12 mouse cellular contexts compared by ENCODE assay signal in the genomic region with DNA sequence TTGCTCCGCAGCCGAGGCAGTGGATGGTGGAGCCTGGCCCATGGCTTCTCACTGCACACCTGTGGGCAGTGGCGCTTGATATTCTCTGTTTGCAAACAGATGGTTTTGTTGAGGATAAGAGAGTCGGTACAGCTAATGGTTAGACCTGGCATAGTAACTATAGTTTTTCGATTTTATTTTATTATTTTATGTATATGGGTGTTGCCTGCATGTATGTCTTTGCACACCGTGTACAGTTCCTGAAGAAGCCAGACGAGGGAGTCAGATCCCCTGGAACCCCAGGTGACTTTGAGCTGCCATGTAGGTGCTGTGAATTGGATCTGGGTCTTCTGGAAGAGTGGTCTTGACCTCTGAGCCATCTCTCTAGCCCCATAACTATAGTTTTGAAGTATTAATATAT. TPM values are rescaled to one million over a fixed set of nuclear protein-coding genes. Genes with fewer than 3 reads are reported as not detected.
DNase-seq lines count a peak whose midpoint lies in the region; ATAC-seq lines count a peak whose summit lies in the region.
"Had no signal": no experiment of that assay in that cellular context is flagged by ENCODE, and none has a peak within 500 bp of the region (broad histone marks: within the 10 kb centered on the region; RNA-seq: fewer than 3 reads in every experiment).

No protein-coding gene starts in this region.

- no peak overlapping the region for H3K4me2 ChIP-seq in hindbrain, embryonic 11.5 days (replicated peaks; ENCODE audit: low read depth, low read length)
- peak overlapping the region; percentile 30 for H3K4me2 ChIP-seq in embryonic facial prominence, embryonic 13.5 days
- H3K4me2 ChIP-seq in hindbrain, embryonic 12.5 days (replicated peaks), result peak overlapping the region; percentile 42
- H3K4me2 ChIP-seq in midbrain, embryonic 15.5 days, result peak overlapping the region; percentile 40

- WGBS in hindbrain, embryonic 10.5 days, result 86% methylated on average over 7 of the region's 7 CpGs
- 89% methylated on average over 7 of the region's 7 CpGs for WGBS in hindbrain, embryonic 11.5 days
- 85% methylated on average over 7 of the region's 7 CpGs for WGBS in embryonic facial prominence, embryonic 13.5 days
- WGBS in hindbrain, embryonic 12.5 days, result 91% methylated on average over 7 of the region's 7 CpGs
- 82% methylated on average over 7 of the region's 7 CpGs for WGBS in midbrain, embryonic 15.5 days

- H3K4me3 ChIP-seq in hindbrain, embryonic 10.5 days, result no peak overlapping the region
- no peak overlapping the region for H3K4me3 ChIP-seq in hindbrain, embryonic 11.5 days (ENCODE audit: low read depth, low read length)
- H3K4me3 ChIP-seq in embryonic facial prominence, embryonic 13.5 days, result no peak overlapping the region
- peak overlapping the region; percentile 12; the same call in 1 of the 2 replicates for H3K4me3 ChIP-seq in hindbrain, embryonic 12.5 days
- H3K4me3 ChIP-seq in midbrain, embryonic 15.5 days, result 0 out of 2 replicates have a peak overlapping the region, but pooled peaks have one; percentile 4

- no peak overlapping the region for H3K9ac ChIP-seq in hindbrain, embryonic 11.5 days (ENCODE audit: low read depth, low read length)
- H3K9ac ChIP-seq in embryonic facial prominence, embryonic 13.5 days, result peak overlapping the region; percentile 44; the same call in 1 of the 2 replicates
- H3K9ac ChIP-seq in hindbrain, embryonic 12.5 days, result peak overlapping the region; percentile 52; the same call in 1 of the 2 replicates
- no peak overlapping the region for H3K9ac ChIP-seq in midbrain, embryonic 15.5 days

- peaks cover 4% of the 10 kb centered on the region; the same call in 1 of the 2 replicates for H3K36me3 ChIP-seq in hindbrain, embryonic 10.5 days
- H3K36me3 ChIP-seq in hindbrain, embryonic 11.5 days (ENCODE audit: control insufficient read depth, insufficient read depth, low read length), result no peaks in the 10 kb centered on the region
- peaks cover 18% of the 10 kb centered on the region for H3K36me3 ChIP-seq in embryonic facial prominence, embryonic 13.5 days
- 0 out of 2 replicates have a peak, but pooled peaks cover 4% of the 10 kb centered on the region for H3K36me3 ChIP-seq in hindbrain, embryonic 12.5 days
- H3K36me3 ChIP-seq in midbrain, embryonic 15.5 days (replicated peaks), result no peaks in the 10 kb centered on the region

- no peaks in the 10 kb centered on the region for H3K9me3 ChIP-seq in hindbrain, embryonic 10.5 days
- no peaks in the 10 kb centered on the region for H3K9me3 ChIP-seq in hindbrain, embryonic 11.5 days (ENCODE audit: control insufficient read depth, low read length)
- H3K9me3 ChIP-seq in embryonic facial prominence, embryonic 13.5 days, result no peaks in the 10 kb centered on the region
- H3K9me3 ChIP-seq in hindbrain, embryonic 12.5 days (replicated peaks), result no peaks in the 10 kb centered on the region
- no peaks in the 10 kb centered on the region for H3K9me3 ChIP-seq in midbrain, embryonic 15.5 days

- no peaks in the 10 kb centered on the region for H3K27me3 ChIP-seq in hindbrain, embryonic 10.5 days (ENCODE audit: insufficient read depth, poor library complexity, severe bottlenecking)
- no peaks in the 10 kb centered on the region for H3K27me3 ChIP-seq in hindbrain, embryonic 11.5 days (ENCODE audit: control insufficient read depth, insufficient read depth, low read length)
- no peaks in the 10 kb centered on the region for H3K27me3 ChIP-seq in embryonic facial prominence, embryonic 13.5 days
- no peaks in the 10 kb centered on the region for H3K27me3 ChIP-seq in hindbrain, embryonic 12.5 days
- no peaks in the 10 kb centered on the region for H3K27me3 ChIP-seq in midbrain, embryonic 15.5 days (replicated peaks)

- no peak for DNase-seq in hindbrain, embryonic 10.5 days (ENCODE audit: low spot score)
- DNase-seq in hindbrain, embryonic 11.5 days (ENCODE audit: low spot score), result no peak
- no peak for DNase-seq in embryo, embryonic 9.5 days (ENCODE audit: extremely low spot score)
- no peak for DNase-seq in thymus, postnatal 0 days (ENCODE audit: low spot score)
- DNase-seq in gastrocnemius, adult 8-10 months (ENCODE audit: low spot score in 2 of 2), result no peak
- DNase-seq: adrenal gland, postnatal 14 days; embryo, embryonic 11 days; kidney, adult 11 months; lung, adult 2 months had no signal

- ATAC-seq in hindbrain, embryonic 11.5 days (ENCODE audit: low FRiP score), result no peak
- no peak for ATAC-seq in embryonic facial prominence, embryonic 13.5 days (ENCODE audit: insufficient number of reproducible peaks, insufficient read depth, low FRiP score, low TSS enrichment, low read depth)
- ATAC-seq in hindbrain, embryonic 12.5 days (ENCODE audit: low FRiP score), result no peak
- ATAC-seq in midbrain, embryonic 15.5 days (replicated peaks), result no peak

- H3K27ac ChIP-seq in hindbrain, embryonic 10.5 days, result peak overlapping the region; percentile 69
- H3K27ac ChIP-seq in hindbrain, embryonic 11.5 days (ENCODE audit: low read depth, low read length), result no peak overlapping the region
- H3K27ac ChIP-seq in embryonic facial prominence, embryonic 13.5 days, result no peak overlapping the region
- no peak overlapping the region; the same call in 1 of the 2 replicates for H3K27ac ChIP-seq in hindbrain, embryonic 12.5 days
- peak overlapping the region; percentile 86; the same call in 1 of the 2 replicates for H3K27ac ChIP-seq in midbrain, embryonic 15.5 days

- peaks cover 84% of the 10 kb centered on the region for H3K4me1 ChIP-seq in hindbrain, embryonic 10.5 days (replicated peaks)
- peaks cover 2% of the 10 kb centered on the region; the same call in 1 of the 2 replicates for H3K4me1 ChIP-seq in hindbrain, embryonic 11.5 days (replicated peaks; ENCODE audit: control insufficient read depth, insufficient read depth, low read length)
- H3K4me1 ChIP-seq in embryonic facial prominence, embryonic 13.5 days, result peaks cover 53% of the 10 kb centered on the region
- H3K4me1 ChIP-seq in hindbrain, embryonic 12.5 days, result peaks cover 75% of the 10 kb centered on the region
- peaks cover 60% of the 10 kb centered on the region for H3K4me1 ChIP-seq in midbrain, embryonic 15.5 days

RNA-seq across cellular contexts. Expression of a gene that starts 18.7 kb away (rescaled TPM):
- 7.8 and 8.4 TPM in 2 replicates for polyA plus RNA-seq in hindbrain, embryonic 10.5 days (2016; fragmentation: Nextera tagmentation; extraction: Ambion mirVana)
- 5.2 and 7.0 TPM in 2 replicates for polyA plus RNA-seq in hindbrain, embryonic 11.5 days (2014; fragmentation: Nextera tagmentation; extraction: Ambion mirVana)
- polyA plus RNA-seq in embryonic facial prominence, embryonic 13.5 days (2015; fragmentation: Nextera tagmentation; extraction: Ambion mirVana), result 12.7 and 13.3 TPM in 2 replicates
- polyA plus RNA-seq in hindbrain, embryonic 12.5 days (2016; fragmentation: Nextera tagmentation; extraction: Ambion mirVana), result 15.6 and 17.2 TPM in 2 replicates
- polyA plus RNA-seq in midbrain, embryonic 15.5 days (2015; fragmentation: Nextera tagmentation; extraction: Ambion mirVana), result 22.0 and 24.2 TPM in 2 replicates
- 20.1 and 23.5 TPM in 2 replicates for polyA plus RNA-seq in thymus, postnatal 0 days (2015; fragmentation: Nextera tagmentation; extraction: Ambion mirVana)
- 10 to 100 TPM; 43.7 to 58.1 (median 46.2) TPM for total RNA-seq in gastrocnemius, adult 8-10 months (2022)

RNA-seq across cellular contexts. Expression of a gene that starts 53.7 kb away (rescaled TPM):
- 42.5 and 69.9 TPM in 2 replicates for polyA plus RNA-seq in hindbrain, embryonic 10.5 days (2016; fragmentation: Nextera tagmentation; extraction: Ambion mirVana)
- polyA plus RNA-seq in hindbrain, embryonic 11.5 days (2014; fragmentation: Nextera tagmentation; extraction: Ambion mirVana), result 59.0 and 69.2 TPM in 2 replicates
- polyA plus RNA-seq in embryonic facial prominence, embryonic 13.5 days (2015; fragmentation: Nextera tagmentation; extraction: Ambion mirVana), result 20.8 and 21.4 TPM in 2 replicates
- polyA plus RNA-seq in hindbrain, embryonic 12.5 days (2016; fragmentation: Nextera tagmentation; extraction: Ambion mirVana), result 44.4 and 55.4 TPM in 2 replicates
- polyA plus RNA-seq in midbrain, embryonic 15.5 days (2015; fragmentation: Nextera tagmentation; extraction: Ambion mirVana), result 33.0 and 35.6 TPM in 2 replicates
- polyA plus RNA-seq in thymus, postnatal 0 days (2015; fragmentation: Nextera tagmentation; extraction: Ambion mirVana), result 40.0 and 43.4 TPM in 2 replicates
- 10 to 100 TPM; 46.2 to 82.1 (median 70.2) TPM for total RNA-seq in gastrocnemius, adult 8-10 months (2022)

Comparison
In these comparisons a context has a peak if more than half of its experiments do, and no peak if none do; other contexts are left out.
1. H3K27ac ChIP-seq: peak in hindbrain, embryonic 10.5 days (single experiment) and midbrain, embryonic 15.5 days (single experiment); none in hindbrain, embryonic 11.5 days (single experiment), embryonic facial prominence, embryonic 13.5 days (single experiment) and hindbrain, embryonic 12.5 days (single experiment).
2. H3K4me3 ChIP-seq: peak in hindbrain, embryonic 12.5 days (single experiment) and midbrain, embryonic 15.5 days (single experiment); none in hindbrain, embryonic 10.5 days (single experiment), hindbrain, embryonic 11.5 days (single experiment) and embryonic facial prominence, embryonic 13.5 days (single experiment).
3. H3K9ac ChIP-seq: peak in embryonic facial prominence, embryonic 13.5 days (single experiment) and hindbrain, embryonic 12.5 days (single experiment); none in hindbrain, embryonic 11.5 days (single experiment) and midbrain, embryonic 15.5 days (single experiment).